Mouse (Mus musculus) T-cell, adult 2 months (primary cell): ENCODE measurements around the gene Fbxl17.

Source experiments
- DNase-seq: peaks from one replicate; pipeline ENCODE4 v3.0.0; 2022; ENCODE audit warnings: low spot score

The Fbxl17 gene

DNA sequence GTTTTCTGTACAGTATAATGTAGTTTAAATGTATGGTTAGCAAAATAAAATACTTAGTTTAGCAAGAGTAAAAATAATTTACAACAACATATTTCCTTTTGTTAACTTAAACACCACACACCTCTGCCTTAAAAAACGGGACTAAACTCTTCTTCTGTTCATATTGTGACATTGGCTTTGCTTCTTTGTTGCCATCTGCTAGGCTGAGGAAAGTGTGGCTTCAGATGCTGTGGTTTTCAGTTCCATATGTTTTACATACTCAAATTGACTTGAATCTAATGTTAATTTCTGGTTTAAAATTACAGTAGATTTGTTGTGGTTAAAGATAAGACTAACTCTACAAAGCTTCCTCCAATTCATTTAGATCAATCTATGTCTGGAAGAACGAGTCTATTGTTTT is 218.8 kb downstream of the Fbxl17 start:
- no peak for DNase-seq

DNA sequence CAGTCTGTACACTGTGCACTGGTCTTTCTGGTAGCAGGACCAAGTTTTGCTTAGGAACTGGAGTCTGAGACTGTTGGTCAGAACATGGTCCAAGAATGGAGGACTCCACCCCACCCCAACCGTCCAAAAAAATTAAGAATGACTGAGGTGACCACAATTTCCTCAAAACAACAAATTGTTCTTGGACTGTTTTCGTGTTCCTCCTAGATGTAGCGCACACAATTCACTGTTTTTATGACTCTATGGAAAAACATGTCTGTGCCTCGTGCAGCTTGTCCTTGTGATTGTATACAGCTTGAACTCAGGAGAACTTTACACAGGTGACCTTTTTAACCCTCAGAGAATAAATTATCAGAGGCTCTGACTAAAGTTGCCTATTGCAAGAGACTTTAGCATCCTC is 220.7 kb downstream of the Fbxl17 start:
- DNase-seq = no peak

DNA sequence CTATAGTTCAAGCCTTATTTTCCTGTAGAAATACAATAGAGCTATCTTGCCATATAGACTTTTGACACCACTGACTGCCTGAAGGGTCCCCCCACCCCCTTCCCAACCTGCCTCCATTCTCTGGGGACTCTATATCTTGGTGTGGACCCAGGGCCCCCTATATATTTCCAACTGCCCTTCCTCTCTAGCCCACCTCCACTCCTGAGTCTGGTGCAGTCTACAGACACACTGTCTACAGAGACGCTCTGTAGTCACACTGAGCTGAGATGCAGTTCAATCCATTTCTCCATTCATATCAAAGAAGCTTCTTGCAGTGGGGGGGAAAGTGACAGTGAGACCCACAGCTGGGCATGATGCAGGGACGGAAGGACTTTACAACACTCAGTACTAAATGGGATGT is 226.5 kb downstream of the Fbxl17 start:
- DNase-seq = no peak

GRCm38 (mm10) chr17:63272914-63273313 is 226.9 kb downstream of the Fbxl17 start:
- no peak for DNase-seq

- no peak for DNase-seq
These were observed 228.8 kb downstream of the Fbxl17 start for GRCm38 (mm10) chr17:63271000-63271399.

GRCm38 (mm10) chr17:63270513-63270912 is 229.3 kb downstream of the Fbxl17 start:
- DNase-seq = no peak

DNA sequence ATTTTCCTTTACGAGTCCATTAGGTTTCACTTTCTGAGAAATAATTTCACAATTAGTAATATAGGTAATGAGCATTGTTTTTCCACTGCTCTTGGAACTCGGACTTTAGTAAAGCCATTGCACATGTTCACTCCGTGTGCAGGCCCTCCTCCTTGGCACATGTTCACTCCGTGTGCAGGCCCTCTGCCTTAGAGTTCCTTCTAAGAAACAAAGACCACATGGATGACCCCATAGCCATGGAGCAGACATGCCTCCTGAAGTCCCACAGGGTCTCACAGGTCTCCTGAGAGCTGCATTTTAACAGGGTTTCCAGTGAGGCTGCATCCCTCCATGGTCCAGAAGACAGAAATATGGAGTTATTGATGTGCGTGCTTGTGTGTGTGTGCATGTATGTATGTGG is 237.1 kb downstream of the Fbxl17 start:
- no peak for DNase-seq

- no peak for DNase-seq
These were observed 238.2 kb downstream of the Fbxl17 start for GRCm38 (mm10) chr17:63261508-63262141.

- no peak for DNase-seq
These were observed 240.7 kb downstream of the Fbxl17 start for GRCm38 (mm10) chr17:63259091-63259490.

DNA sequence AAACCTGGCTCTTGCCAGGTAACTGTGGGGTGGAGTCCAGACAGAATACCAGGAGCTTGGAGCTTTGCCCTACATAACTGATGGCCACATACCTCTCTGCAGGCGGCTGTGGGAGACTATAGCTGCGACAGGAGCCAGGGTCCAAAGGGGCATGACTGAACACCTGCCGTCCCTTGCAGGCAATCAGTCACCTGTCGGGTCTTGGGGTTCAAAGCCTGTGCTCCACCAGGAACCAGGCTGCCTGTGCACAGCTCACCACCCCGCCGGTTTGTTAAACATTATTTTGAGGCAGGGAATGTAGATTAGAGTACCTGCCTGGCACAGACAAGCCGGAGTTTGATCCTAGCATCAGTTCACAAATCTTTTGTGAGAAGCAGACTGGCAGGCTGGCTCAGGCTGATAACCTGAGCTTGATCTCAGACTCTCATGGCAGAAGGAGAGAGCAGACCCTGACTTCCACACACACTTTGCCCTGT is 253.6 kb downstream of the Fbxl17 start:
- no peak for DNase-seq

GRCm38 (mm10) chr17:63245472-63245871 is 254.3 kb downstream of the Fbxl17 start:
- DNase-seq = no peak

DNA sequence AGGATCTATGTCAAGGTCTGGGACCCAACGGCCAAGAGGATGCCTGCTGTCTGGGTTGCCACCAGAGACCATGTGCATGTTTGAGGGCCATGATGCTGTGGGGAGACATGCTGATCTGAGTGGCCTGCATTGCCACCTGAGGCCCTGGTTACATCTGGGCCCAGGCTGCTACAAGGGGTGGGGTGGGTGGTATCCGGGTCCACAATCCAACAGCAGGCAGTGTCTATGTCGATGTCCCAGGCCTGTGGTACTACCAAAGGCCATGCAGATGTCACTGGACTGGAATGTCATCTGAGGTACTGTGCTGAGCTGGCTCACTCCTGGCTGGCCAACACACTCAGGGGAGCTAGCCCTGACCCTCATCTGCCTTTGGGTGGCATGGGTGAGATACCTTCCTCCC is 257.1 kb downstream of the Fbxl17 start:
- DNase-seq = no peak

GRCm38 (mm10) chr17:63240731-63241106 is 259.1 kb downstream of the Fbxl17 start:
- no peak for DNase-seq

DNA sequence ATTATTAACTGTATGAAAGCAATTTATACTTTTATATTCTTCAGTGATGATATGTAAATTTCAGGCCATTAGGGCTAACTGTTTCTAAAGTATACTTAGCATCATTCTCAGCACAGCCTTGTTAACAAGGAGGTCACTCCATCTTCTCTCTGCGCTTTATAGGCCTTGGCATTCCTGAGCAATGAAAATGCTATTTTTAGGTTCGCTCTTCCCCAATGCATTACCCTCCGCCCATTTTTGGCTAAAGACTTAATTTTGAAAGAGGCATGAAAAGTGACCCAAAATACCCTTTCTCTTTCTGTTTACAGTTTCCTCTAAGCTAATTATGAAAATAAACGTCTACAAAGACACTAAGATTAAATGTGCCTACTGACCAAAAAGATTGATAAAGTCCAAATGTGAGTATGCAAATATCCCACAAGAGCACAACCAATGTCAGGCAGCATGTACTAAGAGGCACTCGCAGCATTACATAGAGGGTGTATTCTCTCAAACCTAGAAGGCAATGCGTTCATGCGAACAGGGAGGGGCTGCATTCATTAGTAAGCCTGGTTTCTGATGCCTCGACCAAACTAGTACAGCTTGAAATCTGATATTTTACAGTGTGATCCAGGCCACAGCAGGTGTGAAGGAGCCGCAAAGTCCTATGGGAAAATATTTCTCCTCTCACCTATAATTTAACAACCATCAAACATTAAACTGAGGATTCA is 259.6 kb downstream of the Fbxl17 start:
- DNase-seq = no peak

DNA sequence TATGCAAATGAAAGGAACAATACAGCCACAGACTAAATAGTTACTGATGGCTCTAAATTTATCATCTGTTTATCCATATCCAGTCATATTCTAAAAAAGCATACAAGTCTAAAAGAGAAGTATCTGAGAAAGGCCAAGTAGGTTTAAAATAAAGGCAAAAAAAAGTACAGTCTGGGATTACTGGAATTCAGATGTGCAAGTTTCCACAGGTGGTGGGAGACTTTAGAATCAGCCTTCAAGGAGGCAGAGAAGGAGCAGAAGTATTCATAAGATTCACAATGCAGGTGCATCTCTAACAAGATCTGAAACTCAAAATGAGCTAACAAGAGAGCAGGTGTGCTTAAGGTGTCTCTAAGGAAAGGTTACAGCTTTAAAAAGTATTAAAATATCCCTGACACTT is 263.0 kb downstream of the Fbxl17 start:
- no peak for DNase-seq

DNA sequence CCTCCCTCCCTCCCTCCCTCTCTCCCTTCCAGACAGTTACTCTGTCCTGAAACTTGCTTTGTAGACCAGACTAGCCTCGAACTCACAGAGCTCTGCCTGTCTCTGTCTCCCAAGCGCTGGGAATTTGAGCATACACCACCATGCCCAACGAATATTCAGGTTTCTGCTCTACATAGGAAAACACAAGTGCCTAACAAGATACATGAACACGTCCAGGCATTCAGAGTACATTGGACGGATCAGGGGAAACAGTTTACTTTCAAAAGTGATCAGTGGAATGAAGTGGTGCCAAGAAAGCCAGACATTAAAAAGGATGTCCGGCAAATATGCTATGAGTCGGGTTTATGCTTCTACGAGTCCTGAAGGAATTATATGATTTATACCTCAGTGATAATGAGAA is 263.6 kb downstream of the Fbxl17 start:
- DNase-seq = no peak

DNA sequence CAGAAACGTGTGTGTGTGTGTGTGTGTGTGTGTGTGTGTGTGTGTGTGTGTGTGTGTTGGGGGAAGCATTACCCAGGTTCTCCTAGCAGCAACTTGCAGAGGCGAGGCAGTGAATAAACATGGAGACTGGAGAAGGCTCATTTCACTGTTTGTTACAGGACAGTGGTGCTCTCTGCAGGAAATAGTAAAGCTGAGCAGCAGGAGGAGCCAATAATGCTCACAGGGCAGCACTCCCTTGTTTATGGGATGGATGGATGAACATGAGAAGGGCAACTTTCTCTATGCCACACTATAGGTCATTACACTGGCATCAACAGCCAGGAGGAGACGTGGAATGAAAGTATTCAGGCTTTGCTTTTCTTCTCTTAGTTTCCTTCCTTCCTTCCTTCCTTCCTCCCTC is 264.0 kb downstream of the Fbxl17 start:
- no peak for DNase-seq

GRCm38 (mm10) chr17:63229111-63229510 is 270.7 kb downstream of the Fbxl17 start:
- DNase-seq = no peak

DNA sequence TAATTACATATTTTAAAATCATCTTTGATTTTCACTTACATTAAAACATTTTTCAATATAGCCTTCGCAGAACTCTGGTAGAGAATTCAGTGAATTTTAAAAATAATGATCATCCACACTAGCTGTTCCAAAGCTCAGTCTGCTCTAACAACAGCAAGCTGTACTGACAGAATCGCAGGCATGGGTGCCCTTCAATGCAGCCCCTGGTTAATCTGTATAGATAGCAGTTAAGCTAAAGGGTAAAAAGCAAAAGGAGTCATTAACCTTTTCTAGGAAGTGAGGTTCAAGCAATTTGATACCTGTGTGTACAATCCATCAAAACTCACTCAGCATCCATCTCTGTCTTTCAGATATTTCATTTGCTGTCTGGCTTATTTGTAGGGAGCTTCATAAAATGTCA is 273.4 kb downstream of the Fbxl17 start:
- no peak for DNase-seq

GRCm38 (mm10) chr17:63225959-63226358 is 273.9 kb downstream of the Fbxl17 start:
- DNase-seq = no peak

- no peak for DNase-seq
These were observed 276.1 kb downstream of the Fbxl17 start for GRCm38 (mm10) chr17:63223675-63224074.

- DNase-seq = no peak
These were observed 278.2 kb downstream of the Fbxl17 start for GRCm38 (mm10) chr17:63221632-63222031.

DNA sequence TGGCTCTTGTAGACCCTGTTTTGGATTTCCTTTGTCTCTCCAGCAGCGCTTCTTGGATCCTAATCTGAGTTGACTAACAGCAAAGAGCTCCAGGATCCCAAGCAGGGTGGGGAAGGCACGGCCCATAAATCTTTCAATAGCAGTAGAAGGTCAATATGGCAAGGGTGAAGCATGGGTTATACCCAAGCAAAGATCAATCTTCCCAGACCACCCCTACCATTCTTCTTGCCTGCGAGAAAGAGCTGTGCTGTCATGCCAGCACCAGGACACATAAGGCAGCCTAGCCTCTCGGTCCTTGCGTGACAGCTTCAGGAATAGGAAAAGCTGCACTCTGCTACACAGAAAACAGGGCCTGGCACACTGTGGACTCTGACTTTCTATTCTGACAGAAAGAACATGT is 279.0 kb downstream of the Fbxl17 start:
- DNase-seq = no peak

- no peak for DNase-seq
These were observed 282.8 kb downstream of the Fbxl17 start for GRCm38 (mm10) chr17:63217016-63217415.
